Mouse (Mus musculus) MEL (cell line): Measurements from ENCODE around the gene Zkscan4. TPM values are rescaled to one million over a fixed set of nuclear protein-coding genes. Genes with fewer than 3 reads are reported as not detected.
"Not testable (repeated sequence)": the region's sequence is repeated elsewhere in the genome, so short reads cannot be mapped to it uniquely, and the experiment has no call there.

Experiments used
- DNase-seq: peaks from one replicate; pipeline ENCODE4 v3.0.0; 2011; ENCODE audit warnings: low read depth, low spot score
- H3K27ac ChIP-seq: 2 replicates; pipeline ENCODE4 v1.5.1; 2012; ENCODE audit warnings: low read depth, mild to moderate bottlenecking, control low read depth, low read length, moderate library complexity; ENCODE audit not compliant: control insufficient read depth
- H3K27me3 ChIP-seq, 2 experiments: fragments of 150-350 bp in 1 of 2; sonication (generic) in 1 of 2; 2 replicates each; pipeline ENCODE4 v1.6.1; 2012; ENCODE audit warnings: low read length in 2 of 2, mild to moderate bottlenecking in 2 of 2, improper control_type of control experiment in 1 of 2, moderate library complexity in 1 of 2; ENCODE audit not compliant: insufficient read depth in 2 of 2, control insufficient read depth in 1 of 2
- H3K36me3 ChIP-seq, 2 experiments: 2 replicates each; pipeline ENCODE4 v1.6.1; 2012 to 2014; ENCODE audit warnings: low read length in 2 of 2, improper control_type of control experiment in 1 of 2, inconsistent platforms in 1 of 2, mild to moderate bottlenecking in 1 of 2; ENCODE audit not compliant: insufficient read depth in 2 of 2, control insufficient read depth in 1 of 2
- H3K4me1 ChIP-seq, 2 experiments: fragments of 150-350 bp in 1 of 2; sonication (generic) in 1 of 2; 2 replicates each; pipeline ENCODE4 v1.6.1; 2012; ENCODE audit warnings: low read length in 2 of 2, improper control_type of control experiment in 1 of 2, mild to moderate bottlenecking in 1 of 2; ENCODE audit not compliant: insufficient read depth in 2 of 2, control insufficient read depth in 1 of 2
- H3K4me3 ChIP-seq, 2 experiments: fragments of 150-350 bp in 1 of 2; sonication (generic) in 1 of 2; 2 replicates each; pipeline ENCODE4 v1.5.1; 2012; ENCODE audit warnings: low read depth in 2 of 2, low read length in 2 of 2, mild to moderate bottlenecking in 2 of 2, moderate library complexity in 2 of 2, control low read depth in 1 of 2, improper control_type of control experiment in 1 of 2; ENCODE audit not compliant: control insufficient read depth in 1 of 2, insufficient read depth in 1 of 2
- H3K79me2 ChIP-seq: 2 replicates; pipeline ENCODE4 v1.6.1; 2012; ENCODE audit warnings: mild to moderate bottlenecking, low read length, moderate library complexity; ENCODE audit not compliant: control insufficient read depth, poor library complexity, insufficient read depth
- H3K9ac ChIP-seq: 2 replicates; pipeline ENCODE4 v1.6.1; 2012; ENCODE audit warnings: low read depth, mild to moderate bottlenecking, control low read depth, low read length, moderate library complexity; ENCODE audit not compliant: control insufficient read depth, poor library complexity, severe bottlenecking
- H3K9me3 ChIP-seq: fragments of 150-350 bp; sonication (generic); replicated peaks from 2 replicates; pipeline ENCODE4 v1.6.1; 2012; ENCODE audit warnings: mild to moderate bottlenecking, low read length, improper control_type of control experiment, moderate library complexity; ENCODE audit not compliant: insufficient read depth
- CTCF ChIP-seq, 3 experiments: IDR thresholded peaks in 2 of 3; conservative IDR thresholded peaks in 1 of 3; 2 replicates each; pipeline ENCODE4 v1.5.1; 2011 to 2012; ENCODE audit warnings: low read length in 3 of 3, low read depth in 2 of 3, mild to moderate bottlenecking in 2 of 3, improper control_type of control experiment in 1 of 3, inconsistent platforms in 1 of 3, mixed read lengths in 1 of 3, moderate library complexity in 1 of 3; ENCODE audit not compliant: control insufficient read depth in 1 of 3, insufficient read depth in 1 of 3, poor library complexity in 1 of 3, severe bottlenecking in 1 of 3
- ELF1 ChIP-seq: IDR thresholded peaks from 2 replicates; pipeline ENCODE4 v1.6.1; 2014; ENCODE audit warnings: low read depth, mild to moderate bottlenecking, inconsistent platforms, low read length, improper control_type of control experiment, moderate library complexity
- ETS1 ChIP-seq: IDR thresholded peaks from 2 replicates; pipeline ENCODE4 v1.6.1; 2012; ENCODE audit warnings: low read depth, mild to moderate bottlenecking, inconsistent platforms, low read length, improper control_type of control experiment, moderate library complexity
- GABPA ChIP-seq: IDR thresholded peaks from 2 replicates; pipeline ENCODE4 v1.6.1; 2012; ENCODE audit warnings: low read depth, mild to moderate bottlenecking, inconsistent platforms, low read length, improper control_type of control experiment, moderate library complexity
- GATA1 ChIP-seq: IDR thresholded peaks from 2 replicates; pipeline ENCODE4 v1.6.1; 2011; ENCODE audit warnings: low read depth, low read length, improper control_type of control experiment
- MAFK ChIP-seq: IDR thresholded peaks from 2 replicates; pipeline ENCODE4 v1.6.1; 2011; ENCODE audit warnings: low read depth, mild to moderate bottlenecking, low read length, improper control_type of control experiment, borderline replicate concordance
- MAX ChIP-seq: IDR thresholded peaks from 2 replicates; pipeline ENCODE4 v1.6.1; 2011; ENCODE audit warnings: low read length, improper control_type of control experiment
- MAZ ChIP-seq: IDR thresholded peaks from 2 replicates; pipeline ENCODE4 v1.6.1; 2012; ENCODE audit warnings: low read depth, mild to moderate bottlenecking, inconsistent platforms, low read length, improper control_type of control experiment
- NELFE ChIP-seq: IDR thresholded peaks from 2 replicates; pipeline ENCODE4 v1.6.1; 2011; ENCODE audit warnings: low read depth, low read length, improper control_type of control experiment
- NRF1 ChIP-seq: IDR thresholded peaks from 2 replicates; pipeline ENCODE4 v1.6.1; 2014; ENCODE audit warnings: low read depth, mild to moderate bottlenecking, inconsistent platforms, low read length, improper control_type of control experiment, moderate library complexity; ENCODE audit not compliant: poor library complexity, insufficient read depth, severe bottlenecking
- POLR2AphosphoS2 ChIP-seq: IDR thresholded peaks from 2 replicates; pipeline ENCODE4 v1.6.1; 2011; ENCODE audit warnings: low read length, improper control_type of control experiment
- RCOR1 ChIP-seq: IDR thresholded peaks from 2 replicates; pipeline ENCODE4 v1.6.1; 2012; ENCODE audit warnings: low read depth, mild to moderate bottlenecking, inconsistent platforms, low read length, improper control_type of control experiment
- TAL1 ChIP-seq: IDR thresholded peaks from 2 replicates; pipeline ENCODE4 v1.6.1; 2012; ENCODE audit warnings: mild to moderate bottlenecking, inconsistent platforms, low read length, moderate library complexity, mixed read lengths
- USF1 ChIP-seq: IDR thresholded peaks from 2 replicates; pipeline ENCODE4 v1.6.1; 2014; ENCODE audit warnings: low read depth, mild to moderate bottlenecking, inconsistent platforms, low read length, improper control_type of control experiment, moderate library complexity
- ZC3H11A ChIP-seq: IDR thresholded peaks from 2 replicates; pipeline ENCODE4 v1.6.1; 2012; ENCODE audit warnings: low read depth, mild to moderate bottlenecking, inconsistent platforms, low read length, improper control_type of control experiment
- ZKSCAN1 ChIP-seq: IDR thresholded peaks from 2 replicates; pipeline ENCODE4 v1.6.1; 2012; ENCODE audit warnings: low read depth, mild to moderate bottlenecking, inconsistent platforms, low read length, improper control_type of control experiment, moderate library complexity
- ZNF384 ChIP-seq: IDR thresholded peaks from 2 replicates; pipeline ENCODE4 v1.6.1; 2012; ENCODE audit warnings: low read depth, mild to moderate bottlenecking, inconsistent platforms, low read length, improper control_type of control experiment
- polyA plus RNA-seq, 2 experiments: library from polyadenylated mRNA; stranded (reverse) in 1 of 2; unstranded in 1 of 2; fragments of >175 nt in 1 of 2; fragments of >200 nt in 1 of 2; gene quantifications; 2 replicates each; pipeline versions ENCODE4 v1.2.1 to v1.2.4; 2012; ENCODE audit warnings: low replicate concordance in 2 of 2, low read depth in 1 of 2; ENCODE audit not compliant: insufficient read length in 2 of 2, insufficient read depth in 1 of 2, missing spikeins in 1 of 2
- total RNA-seq: library from RNA; depleted of rRNA; stranded (reverse); fragments of 300-350 nt; gene quantifications from 2 replicates; pipeline ENCODE4 v1.2.3, GENCODE M21; 2012

Zkscan4 gene
- total and polyA plus RNA-seq, 3 experiments = not detected

DNA sequence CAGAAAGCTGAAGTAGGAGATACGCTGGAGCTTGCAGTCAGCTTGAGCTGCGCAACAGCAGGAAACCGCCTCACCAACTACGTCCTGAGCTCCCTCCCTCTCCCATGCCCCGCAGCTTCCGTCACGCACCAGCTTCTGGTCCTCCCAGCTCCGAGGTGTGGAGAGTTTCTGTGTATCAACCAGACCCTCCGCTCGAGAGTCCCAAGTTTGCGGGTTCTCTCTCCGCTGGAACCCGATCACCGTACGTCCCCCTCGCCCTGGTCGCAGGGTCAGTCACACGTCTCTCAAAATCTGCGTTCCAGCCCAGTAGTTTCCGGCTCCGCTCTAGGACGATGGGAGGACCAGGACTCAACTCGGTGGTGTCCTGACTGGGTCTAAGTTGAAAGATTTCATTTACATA lies 25.3 kb upstream of the Zkscan4 start, which contains the start of gene Zscan26 (continued):
- TF ChIP-seq CTCF (IDR thresholded peaks at IDR 0.05 in 2 of 3, conservative IDR thresholded peaks at IDR 0.05 in 1 of 3; ENCODE audit: control insufficient read depth in 1 of 3, insufficient read depth in 1 of 3, low read depth in 2 of 3, low read length in 3 of 3, poor library complexity in 1 of 3, severe bottlenecking in 1 of 3) = no peak

DNA sequence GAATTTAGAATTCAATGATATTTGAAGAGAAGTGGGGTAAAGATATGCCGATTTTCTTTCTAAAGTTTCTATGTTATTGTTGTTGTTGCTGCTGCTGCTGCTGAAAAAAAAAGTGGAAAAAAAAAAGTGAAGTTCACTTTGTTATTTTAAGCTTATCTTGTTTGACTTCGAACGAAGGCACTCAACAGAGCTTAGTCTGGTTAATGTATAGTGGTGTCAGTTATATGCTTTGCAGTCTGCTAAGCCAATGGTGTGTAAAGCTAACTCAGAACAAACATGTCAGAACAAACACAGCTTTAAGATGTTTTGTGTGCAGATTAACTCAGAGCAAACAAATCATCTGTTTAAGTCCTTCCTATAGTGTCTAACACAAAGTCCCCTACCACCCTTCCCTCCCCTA lies 24.6 kb upstream of the Zkscan4 start:
- DNase-seq = peak; percentile 30
- no peak overlapping the region for H3K27ac ChIP-seq
- H3K9me3 ChIP-seq = no peaks in the 10 kb centered on the region
- H3K4me3 ChIP-seq = peak overlapping the region in 1 of 2 experiments; percentile 65; a peak in 2 of 4 replicates
- TF ChIP-seq ZNF384 (peak; percentile 81), GATA1 (0 out of 2 replicates have a peak, but pooled peaks have one; percentile 9), ETS1 (no peak), ELF1 (no peak)
- TF ChIP-seq, all 39 proteins: peak for 2
- Histone ChIP-seq H3K36me3 (peaks cover 0 to 8% of the 10 kb centered on the region in 2 experiments; a peak in 2 of 4 replicates), H3K79me2 (peaks cover 2% of the 10 kb centered on the region), H3K9ac (no peak overlapping the region), H3K4me1 (peaks cover 3 to 6% of the 10 kb centered on the region in 2 experiments; a peak in 2 of 4 replicates), H3K27me3 (peaks cover 2 to 3% of the 10 kb centered on the region in 2 experiments; a peak in 3 of 4 replicates)

DNA sequence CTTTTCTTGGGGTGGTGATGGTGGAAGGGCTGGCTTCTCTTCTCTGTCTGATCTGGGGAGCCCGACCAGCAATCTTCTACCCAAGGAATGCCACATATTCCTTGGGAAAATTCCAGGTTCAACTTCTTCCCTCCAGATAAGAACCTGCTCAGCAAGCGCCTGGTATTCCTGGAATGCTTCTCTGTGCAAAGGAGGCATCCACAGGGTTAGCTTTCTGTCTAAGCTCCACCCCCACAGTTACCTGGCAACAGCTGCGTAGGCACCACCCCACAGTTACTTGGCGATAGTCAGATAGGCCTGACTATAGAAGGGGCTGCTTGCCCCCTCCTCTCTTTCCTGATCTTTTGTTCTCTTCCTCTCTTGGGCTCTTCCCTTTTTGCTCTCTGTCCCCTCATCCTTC lies 22.4 kb upstream of the Zkscan4 start:
- Histone ChIP-seq H3K9ac (no peak overlapping the region), H3K79me2 (peaks cover 2% of the 10 kb centered on the region), H3K9me3 (no peaks in the 10 kb centered on the region), H3K27ac (no peak overlapping the region), H3K36me3 (peaks cover 0 to 8% of the 10 kb centered on the region in 2 experiments; a peak in 2 of 4 replicates), H3K4me3 (no peak overlapping the region), H3K27me3 (peaks cover 6% of the 10 kb centered on the region in 2 experiments), H3K4me1 (peaks cover 3 to 6% of the 10 kb centered on the region in 2 experiments; a peak in 2 of 4 replicates)
- TF ChIP-seq USF1 = no peak
- TF ChIP-seq MAX = no peak
- TF ChIP-seq MAFK = no peak
- no peak for TF ChIP-seq TAL1
- TF ChIP-seq ZC3H11A = no peak
- TF ChIP-seq POLR2AphosphoS2 = no peak
- no peak for TF ChIP-seq RCOR1
- TF ChIP-seq MAZ = no peak
- no peak for TF ChIP-seq GABPA
- TF ChIP-seq NELFE = no peak
- no peak for TF ChIP-seq NRF1
- TF ChIP-seq ZKSCAN1 = no peak
- no peak for DNase-seq

DNA sequence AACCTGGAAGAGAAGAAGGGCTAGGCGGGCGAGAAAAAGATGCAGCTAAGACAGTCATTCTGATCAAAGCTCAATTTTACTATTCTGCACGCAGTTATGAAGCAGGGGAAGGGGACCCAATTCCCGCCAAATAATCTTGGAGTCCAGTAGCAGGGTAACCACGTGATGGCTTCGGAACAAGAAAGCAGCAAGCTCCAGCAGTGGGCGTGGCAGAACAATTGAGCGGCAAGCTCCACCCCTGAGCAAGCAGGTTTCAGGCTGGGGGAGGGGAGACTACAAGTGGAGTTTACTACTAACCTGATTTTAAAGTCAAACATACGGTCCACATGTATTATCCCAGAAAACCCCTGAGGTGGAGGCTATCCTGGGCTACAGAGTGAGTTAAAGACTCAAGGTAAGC lies 16.2 kb upstream of the Zkscan4 start:
- not testable (repeated sequence) for H3K9ac ChIP-seq, H3K4me1 ChIP-seq, H3K4me3 ChIP-seq, H3K27me3 ChIP-seq, H3K9me3 ChIP-seq, H3K36me3 ChIP-seq, H3K27ac ChIP-seq, H3K79me2 ChIP-seq, DNase-seq
